Mouse (Mus musculus) bone marrow macrophage, adult 2 months (primary cell): ENCODE results near the gene Aph1a. TPM values are rescaled to one million over a fixed set of nuclear protein-coding genes. Genes with fewer than 3 reads are reported as not detected.

ENCODE experiments used
- H3K27ac ChIP-seq: 2 replicates; pipeline ENCODE4 v1.5.1; 2012; ENCODE audit warnings: low read depth, low read length; ENCODE audit not compliant: insufficient read depth
- H3K4me1 ChIP-seq: 2 replicates; pipeline ENCODE4 v1.6.1; 2012; ENCODE audit warnings: low read length; ENCODE audit not compliant: control insufficient read depth, insufficient read depth
- H3K4me3 ChIP-seq: 2 replicates; pipeline ENCODE4 v1.5.1; 2012; ENCODE audit warnings: mild to moderate bottlenecking, low read length, moderate library complexity; ENCODE audit not compliant: insufficient read depth
- CTCF ChIP-seq: IDR thresholded peaks from 2 replicates; pipeline ENCODE4 v1.5.1; 2012; ENCODE audit warnings: low read depth, mild to moderate bottlenecking, low read length, moderate library complexity
- POLR2A ChIP-seq: IDR thresholded peaks from 2 replicates; pipeline ENCODE4 v1.6.1; 2012; ENCODE audit warnings: mild to moderate bottlenecking, low read depth, low read length, borderline replicate concordance
- polyA plus RNA-seq: library from polyadenylated mRNA; stranded (reverse); fragments of >200 nt; gene quantifications from 2 replicates; pipeline ENCODE4 v1.2.4, GENCODE M21; 2012; ENCODE audit not compliant: missing spikeins, insufficient read depth, insufficient read length

The Aph1a gene
- polyA plus RNA-seq, 1 experiment, result 116 TPM

GRCm38 (mm10) chr3:95930471-95930789 lies 36.7 kb downstream of the Aph1a start:
- peak overlapping the region; percentile 98 for H3K4me3 ChIP-seq
- H3K27ac ChIP-seq, result peak overlapping the region; percentile 74
- TF ChIP-seq POLR2A (no peak), CTCF (no peak)
- H3K4me1 ChIP-seq, result peaks cover 11% of the 10 kb centered on the region

GRCm38 (mm10) chr3:95931471-95931870 lies 37.7 kb downstream of the Aph1a start:
- no peak overlapping the region for H3K4me3 ChIP-seq
- no peak for TF ChIP-seq CTCF
- TF ChIP-seq POLR2A, result no peak
- H3K27ac ChIP-seq, result no peak overlapping the region
- peaks cover 11% of the 10 kb centered on the region for H3K4me1 ChIP-seq

GRCm38 (mm10) chr3:95932157-95932556 lies 38.4 kb downstream of the Aph1a start:
- TF ChIP-seq CTCF (no peak), POLR2A (no peak)
- Histone ChIP-seq H3K4me1 (peaks cover 11% of the 10 kb centered on the region), H3K4me3 (no peak overlapping the region), H3K27ac (no peak overlapping the region)

DNA sequence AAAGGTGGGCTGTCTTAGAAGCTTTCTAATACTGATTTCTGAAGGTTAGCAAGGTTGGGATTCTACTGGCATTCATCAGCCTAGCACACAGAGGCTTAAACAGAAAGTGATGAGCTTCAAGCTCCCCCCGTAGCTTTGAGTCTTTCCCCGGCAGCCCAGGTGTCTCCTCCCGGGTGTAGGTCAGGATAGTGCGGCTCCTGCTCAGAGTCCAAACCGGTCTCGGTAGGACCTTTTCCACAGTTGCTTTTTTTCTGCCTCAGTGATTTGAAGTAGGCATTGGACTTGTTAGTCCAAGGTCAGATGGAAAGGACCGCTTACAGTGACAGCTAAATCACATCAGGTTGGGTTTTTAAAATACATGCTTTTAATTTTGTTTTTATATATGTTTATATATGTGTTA lies 38.8 kb downstream of the Aph1a start:
- H3K4me1 ChIP-seq, result peaks cover 11% of the 10 kb centered on the region
- TF ChIP-seq CTCF (no peak), POLR2A (no peak)
- no peak overlapping the region for H3K4me3 ChIP-seq
- no peak overlapping the region for H3K27ac ChIP-seq

DNA sequence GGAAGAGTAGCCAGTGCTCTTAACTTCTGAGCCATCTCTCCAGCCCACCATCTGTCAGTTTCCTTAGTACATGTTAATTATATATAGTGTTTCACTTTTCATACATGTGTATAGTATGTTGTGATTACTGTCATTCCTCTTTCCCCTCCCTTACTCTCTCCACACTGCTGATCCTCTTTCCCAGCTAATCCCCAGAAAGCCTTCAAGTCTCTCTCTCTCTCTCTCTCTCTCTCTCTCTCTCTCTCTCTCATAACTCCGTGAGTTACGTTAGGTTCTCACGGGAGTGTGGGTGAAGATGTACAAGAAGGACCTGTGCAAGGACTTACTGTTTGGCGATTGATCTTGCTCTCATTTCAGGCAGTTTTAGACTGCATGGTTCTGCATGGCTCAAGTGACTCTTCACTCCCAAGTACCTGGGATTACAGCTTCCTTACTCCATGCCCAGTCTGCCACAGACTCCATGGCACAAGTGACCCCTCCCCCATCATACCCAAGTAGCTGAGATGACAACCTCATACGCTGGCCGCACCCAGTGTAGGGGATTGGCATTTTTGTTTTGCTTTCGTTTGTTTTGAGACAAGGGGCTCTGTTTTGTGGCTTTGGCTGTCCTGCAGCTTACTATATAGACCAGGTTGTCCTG lies 39.5 kb downstream of the Aph1a start:
- TF ChIP-seq POLR2A, result no peak
- TF ChIP-seq CTCF, result no peak
- Histone ChIP-seq H3K4me3 (no peak overlapping the region), H3K27ac (no peak overlapping the region), H3K4me1 (peaks cover 9% of the 10 kb centered on the region)

- Histone ChIP-seq H3K4me3 (no peak overlapping the region), H3K4me1 (peaks cover 9% of the 10 kb centered on the region), H3K27ac (no peak overlapping the region)
- no peak for TF ChIP-seq CTCF
- TF ChIP-seq POLR2A, result no peak
Observed at GRCm38 (mm10) chr3:95934448-95934847, 40.7 kb downstream of the Aph1a start.

DNA sequence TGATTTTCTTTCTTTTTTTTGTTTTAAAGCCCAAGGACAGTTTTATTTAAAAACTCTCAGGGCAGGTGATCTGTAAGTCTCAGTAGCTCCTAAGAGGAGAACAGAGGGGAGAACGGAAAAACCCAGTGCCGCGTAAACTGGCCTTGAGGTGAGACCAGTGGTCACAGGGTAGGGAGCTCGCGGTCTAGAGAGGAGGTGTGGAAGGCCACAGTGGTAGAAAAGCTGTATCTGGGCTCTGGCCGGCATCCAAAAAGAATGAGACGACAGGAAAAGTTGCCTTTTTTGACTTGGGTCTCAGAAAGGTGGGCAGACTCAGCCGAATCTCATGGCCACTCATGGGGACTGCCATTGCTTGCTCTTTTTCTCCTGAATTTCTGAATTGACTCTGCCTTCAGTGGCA lies 44.4 kb downstream of the Aph1a start:
- Histone ChIP-seq H3K4me1 (peaks cover 8% of the 10 kb centered on the region), H3K4me3 (no peak overlapping the region), H3K27ac (no peak overlapping the region)
- TF ChIP-seq CTCF, result no peak
- TF ChIP-seq POLR2A, result no peak

DNA sequence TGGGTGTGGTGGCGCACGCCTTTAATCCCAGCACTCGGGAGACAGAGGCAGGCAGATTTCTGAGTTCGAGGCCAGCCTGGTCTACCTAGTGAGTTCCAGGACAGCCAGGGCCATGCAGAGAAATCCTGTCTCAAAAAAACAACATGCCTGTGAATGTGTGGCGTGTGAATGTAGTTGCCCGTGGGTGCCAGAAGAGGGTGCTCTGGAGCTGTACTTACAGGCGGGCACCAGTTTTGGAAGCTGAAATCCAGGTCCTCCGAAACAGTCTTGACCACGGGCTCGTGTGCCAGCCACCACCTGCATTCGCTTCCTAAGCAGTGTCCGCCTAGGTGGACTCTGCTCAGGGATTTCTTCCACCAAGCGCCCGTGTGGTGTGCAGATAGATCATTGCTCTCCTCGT lies 45.1 kb downstream of the Aph1a start:
- H3K4me1 ChIP-seq, result peaks cover 8% of the 10 kb centered on the region
- TF ChIP-seq CTCF (peak; percentile 74), POLR2A (no peak)
- no peak overlapping the region for H3K4me3 ChIP-seq
- H3K27ac ChIP-seq, result no peak overlapping the region

GRCm38 (mm10) chr3:95942749-95943148 lies 49.0 kb downstream of the Aph1a start:
- Histone ChIP-seq H3K4me3 (no peak overlapping the region), H3K4me1 (peaks cover 5% of the 10 kb centered on the region), H3K27ac (no peak overlapping the region)
- no peak for TF ChIP-seq CTCF
- no peak for TF ChIP-seq POLR2A

- H3K27ac ChIP-seq, result no peak overlapping the region
- no peak for TF ChIP-seq POLR2A
- no peak for TF ChIP-seq CTCF
- peaks cover 5% of the 10 kb centered on the region for H3K4me1 ChIP-seq
- no peak overlapping the region for H3K4me3 ChIP-seq
Observed at GRCm38 (mm10) chr3:95943226-95943625, 49.5 kb downstream of the Aph1a start.

- TF ChIP-seq CTCF, result no peak
- TF ChIP-seq POLR2A, result no peak
Observed at GRCm38 (mm10) chr3:95944742-95945141, 51.0 kb downstream of the Aph1a start.

GRCm38 (mm10) chr3:95945731-95946240 lies 52.0 kb downstream of the Aph1a start:
- TF ChIP-seq POLR2A, result no peak
- peaks cover 5% of the 10 kb centered on the region for H3K4me1 ChIP-seq
- no peak overlapping the region for H3K27ac ChIP-seq
- no peak overlapping the region for H3K4me3 ChIP-seq

More at GRCm38 (mm10) chr3:95944742-95945141, 51.0 kb downstream of the Aph1a start:
- Histone ChIP-seq H3K27ac (no peak overlapping the region), H3K4me1 (peaks cover 5% of the 10 kb centered on the region), H3K4me3 (no peak overlapping the region)

Other genes starting within 250 kb of the Aph1a start
- gene Mcl1, start 235.2 kb upstream of the Aph1a start, polyA plus RNA-seq, result 565 and 578 TPM in 2 replicates
- 2.4 and 2.6 TPM in 2 replicates for gene Adamtsl4, start 206.1 kb upstream of the Aph1a start, polyA plus RNA-seq
- 155 and 159 TPM in 2 replicates for gene Ecm1, start 154.4 kb upstream of the Aph1a start, polyA plus RNA-seq
- 27.0 and 27.8 TPM in 2 replicates for gene Tars2, start 133.8 kb upstream of the Aph1a start, polyA plus RNA-seq
- 24.4 and 29.0 TPM in 2 replicates for gene Rprd2, start 75.1 kb upstream of the Aph1a start, polyA plus RNA-seq
- 33.0 and 34.9 TPM in 2 replicates for gene Prpf3, start 38.1 kb upstream of the Aph1a start, polyA plus RNA-seq
- gene Mrps21, start 22.4 kb upstream of the Aph1a start, polyA plus RNA-seq, result 227 and 228 TPM in 2 replicates
- gene Ciart, start 11.7 kb upstream of the Aph1a start, polyA plus RNA-seq, result 1.6 and 1.7 TPM in 2 replicates
- 145 and 162 TPM in 2 replicates for gene BC028528, start 2.0 kb upstream of the Aph1a start, polyA plus RNA-seq
- gene Car14, start 10.7 kb downstream of the Aph1a start, polyA plus RNA-seq, result not detected in 2 replicates
- gene Anp32e, start 35.3 kb downstream of the Aph1a start, polyA plus RNA-seq, result 134 and 150 TPM in 2 replicates
- gene Plekho1, start 102.0 kb downstream of the Aph1a start, polyA plus RNA-seq, result 298 and 305 TPM in 2 replicates
- gene Vps45, start 164.5 kb downstream of the Aph1a start, polyA plus RNA-seq, result 18.6 and 22.9 TPM in 2 replicates
- 4.7 and 5.1 TPM in 2 replicates for gene Otud7b, start 210.6 kb downstream of the Aph1a start, polyA plus RNA-seq